Mouse (Mus musculus): Measurements from ENCODE around the gene Slco1a5. TPM values are rescaled to one million over a fixed set of nuclear protein-coding genes. Genes with fewer than 3 reads are reported as not detected.

The Slco1a5 gene
- total RNA-seq, 2 experiments from 2014 or later, result 0.14 to 0.24 TPM

Other genes with a start within 250 kb of the Slco1a5 start
- gene Slco1a6, start 114.5 kb downstream of the Slco1a5 start, total RNA-seq (2021), result 1 to 10 TPM in 1 of 2 experiments, not detected in 1; 1.2 TPM
- gene Iapp, start 24.6 kb downstream of the Slco1a5 start, total RNA-seq (2021), result not detected
- 10 to 100 TPM; 13.1 to 14.7 TPM for gene Pyroxd1, start 22.7 kb upstream of the Slco1a5 start, total RNA-seq (2021)
- gene Recql, start 64.1 kb upstream of the Slco1a5 start, total RNA-seq (2021), result 10 to 100 TPM; 21.6 to 21.9 TPM
- 10 to 100 TPM; 32.7 to 33.5 TPM for gene Golt1b, start 64.2 kb upstream of the Slco1a5 start, total RNA-seq (2021)
- 1 to 10 TPM; 1.1 to 1.3 TPM for gene Spx, start 90.5 kb upstream of the Slco1a5 start, total RNA-seq (2021)
- gene Gys2, start 150.1 kb upstream of the Slco1a5 start, total RNA-seq (2021), result not detected
- gene Ldhb, start 185.0 kb upstream of the Slco1a5 start, total RNA-seq (2021), result 100 to 1,000 TPM; 466 to 479 TPM
- 1 to 10 TPM; 4.1 to 5.4 TPM for gene Kcnj8, start 248.6 kb upstream of the Slco1a5 start, total RNA-seq (2021)